Mouse (Mus musculus) kidney, postnatal 0 days (tissue): ENCODE measurements around the gene Vstm5. TPM values are rescaled to one million over a fixed set of nuclear protein-coding genes. Genes with fewer than 3 reads are reported as not detected.
A peak's percentile ranks its signal among the peaks of the same experiment; 100 is the strongest.

ENCODE experiments used
- ATAC-seq: fragments of 200-750 bp; cut with Nextera tagmentation; replicated peaks from 2 replicates; pipeline ENCODE4 v1.8.0; 2017; ENCODE audit warnings: low read depth, moderate number of reproducible peaks, moderate TSS enrichment, moderate library complexity; ENCODE audit not compliant: low FRiP score
- DNase-seq: peaks from one replicate; pipeline ENCODE4 v3.0.0-alpha.2; 2016; ENCODE audit warnings: low spot score
- H3K27ac ChIP-seq: fragments of 300-500 bp; sonication (generic); 2 replicates; pipeline ENCODE4 v1.5.1; 2014; ENCODE audit warnings: mild to moderate bottlenecking
- H3K27me3 ChIP-seq: fragments of 300-500 bp; sonication (generic); 2 replicates; pipeline ENCODE4 v1.6.1; 2014; ENCODE audit warnings: low read length, mixed read lengths; ENCODE audit not compliant: insufficient read depth
- H3K36me3 ChIP-seq: fragments of 300-500 bp; sonication (generic); 2 replicates; pipeline ENCODE4 v1.6.1; 2014; ENCODE audit warnings: low read length, mixed read lengths; ENCODE audit not compliant: insufficient read depth
- H3K4me1 ChIP-seq: fragments of 300-500 bp; sonication (generic); replicated peaks from 2 replicates; pipeline ENCODE4 v1.6.1; 2014; ENCODE audit warnings: antibody characterized with exemption, low read length, mixed read lengths; ENCODE audit not compliant: insufficient read depth
- H3K4me2 ChIP-seq: fragments of 300-500 bp; sonication (generic); 2 replicates; pipeline ENCODE4 v1.6.1; 2014; ENCODE audit warnings: mild to moderate bottlenecking, low read length, moderate library complexity, mixed read lengths
- H3K4me3 ChIP-seq: fragments of 300-500 bp; sonication (generic); replicated peaks from 2 replicates; pipeline ENCODE4 v1.5.1; 2014; ENCODE audit warnings: low read depth, low read length
- H3K9ac ChIP-seq: fragments of 300-500 bp; sonication (generic); 2 replicates; pipeline ENCODE4 v1.6.1; 2014; ENCODE audit warnings: low read depth, low read length
- H3K9me3 ChIP-seq: fragments of 300-500 bp; sonication (generic); replicated peaks from 2 replicates; pipeline ENCODE4 v1.6.1; 2016; ENCODE audit warnings: low read length, inconsistent platforms, mixed read lengths
- CTCF ChIP-seq: IDR thresholded peaks from 2 replicates; pipeline ENCODE4 v1.5.1; 2016; ENCODE audit warnings: antibody characterized with exemption, low read depth, mild to moderate bottlenecking, moderate library complexity
- WGBS: fragments of 180-500 bp; shearing (Covaris S2); extraction: QIAGEN DNeasy Blood & Tissue Kit; methylation state at CpG from one replicate; pipeline ENCODE4 v1.1.7; 2014; 5-methylcytosine and 5-hydroxymethylcytosine counted together
- polyA plus RNA-seq: library from polyadenylated mRNA; unstranded; fragments of >200 nt; fragmentation: Nextera tagmentation; extraction: Ambion mirVana; gene quantifications from 2 replicates; pipeline ENCODE4 v1.2.1, GENCODE M21; 2015

The Vstm5 gene
- polyA plus RNA-seq, 1 experiment from 2014 or later: 10.5 TPM

- DNase-seq (no peak), ATAC-seq (no peak)
- H3K9ac ChIP-seq: no peak overlapping the region
- no peak overlapping the region for H3K4me2 ChIP-seq
- TF ChIP-seq CTCF: no peak
- 91% methylated on average over 3 of the region's 3 CpGs for WGBS
- H3K4me1 ChIP-seq: no peaks in the 10 kb centered on the region; the same call in 1 of the 2 replicates
- H3K4me3 ChIP-seq: no peak overlapping the region
- no peak overlapping the region for H3K27ac ChIP-seq
- H3K9me3 ChIP-seq: no peaks in the 10 kb centered on the region
- H3K27me3 ChIP-seq: no peaks in the 10 kb centered on the region
- H3K36me3 ChIP-seq: peaks cover 24% of the 10 kb centered on the region
These were observed 39.5 kb downstream of the Vstm5 start for GRCm38 (mm10) chr9:15278343-15278742.

GRCm38 (mm10) chr9:15279139-15279648 lies 40.3 kb downstream of the Vstm5 start:
- peak overlapping the region; percentile 93 for H3K4me3 ChIP-seq
- H3K9ac ChIP-seq: peak overlapping the region; percentile 92
- 9% methylated on average over 19 of the region's 19 CpGs for WGBS
- no peak for DNase-seq
- no peaks in the 10 kb centered on the region for H3K9me3 ChIP-seq
- H3K4me2 ChIP-seq: peak overlapping the region; percentile 77
- H3K4me1 ChIP-seq: no peaks in the 10 kb centered on the region; the same call in 1 of the 2 replicates
- no peak for TF ChIP-seq CTCF
- ATAC-seq: no peak; the same call in 1 of the 2 replicates
- H3K36me3 ChIP-seq: peaks cover 15% of the 10 kb centered on the region
- no peaks in the 10 kb centered on the region for H3K27me3 ChIP-seq
- H3K27ac ChIP-seq: peak overlapping the region; percentile 95

GRCm38 (mm10) chr9:15279649-15280490 lies 41.0 kb downstream of the Vstm5 start, which contains the start of gene Med17:
Gene Med17, minus strand, starts transcription at chr9:15279931.
- H3K9ac ChIP-seq: peak within 1 kb of the TSS; percentile 92
- DNase-seq: peak; percentile 97
- H3K4me1 ChIP-seq: no peaks in the 10 kb centered on the region; the same call in 1 of the 2 replicates
- ATAC-seq: peak; percentile 96
- H3K9me3 ChIP-seq: no peaks in the 10 kb centered on the region
- H3K4me3 ChIP-seq: peak within 1 kb of the TSS; percentile 93
- H3K36me3 ChIP-seq: peaks cover 10% of the 10 kb centered on the region
- peak within 1 kb of the TSS; percentile 95 for H3K27ac ChIP-seq
- H3K27me3 ChIP-seq: no peaks in the 10 kb centered on the region
- no peak for TF ChIP-seq CTCF
- peak within 1 kb of the TSS; percentile 77 for H3K4me2 ChIP-seq
- WGBS: under 1% methylated on average over 57 of the region's 57 CpGs

- H3K4me1 ChIP-seq: no peaks in the 10 kb centered on the region; the same call in 1 of the 2 replicates
- ATAC-seq (no peak; the same call in 1 of the 2 replicates), DNase-seq (no peak)
- H3K27ac ChIP-seq: peak overlapping the region; percentile 95
- no peaks in the 10 kb centered on the region for H3K9me3 ChIP-seq
- H3K27me3 ChIP-seq: no peaks in the 10 kb centered on the region
- whole genome bisulfite sequencing: 44% methylated on average over 5 of the region's 5 CpGs
- H3K4me2 ChIP-seq: peak overlapping the region; percentile 77
- H3K9ac ChIP-seq: peak overlapping the region; percentile 92; the same call in 1 of the 2 replicates
- peaks cover 4% of the 10 kb centered on the region for H3K36me3 ChIP-seq
- H3K4me3 ChIP-seq: peak overlapping the region; percentile 93
- no peak for TF ChIP-seq CTCF
These were observed 41.6 kb downstream of the Vstm5 start for GRCm38 (mm10) chr9:15280491-15280879.

- no peak for DNase-seq
- Histone ChIP-seq H3K4me3 (no peak overlapping the region), H3K9me3 (no peaks in the 10 kb centered on the region), H3K36me3 (peaks cover 11% of the 10 kb centered on the region), H3K4me2 (no peak overlapping the region), H3K27me3 (no peaks in the 10 kb centered on the region), H3K9ac (no peak overlapping the region), H3K4me1 (no peaks in the 10 kb centered on the region; the same call in 1 of the 2 replicates), H3K27ac (no peak overlapping the region)
- peak; percentile 48; the same call in 1 of the 2 replicates for TF ChIP-seq CTCF
- 77% methylated on average over 3 of the region's 3 CpGs for WGBS
- ATAC-seq: no peak
These were observed 46.6 kb downstream of the Vstm5 start for GRCm38 (mm10) chr9:15285443-15285842.

GRCm38 (mm10) chr9:15287846-15288245 lies 49.0 kb downstream of the Vstm5 start:
- Histone ChIP-seq H3K9me3 (no peaks in the 10 kb centered on the region), H3K27me3 (no peaks in the 10 kb centered on the region), H3K4me2 (no peak overlapping the region), H3K27ac (no peak overlapping the region), H3K4me1 (no peaks in the 10 kb centered on the region), H3K9ac (no peak overlapping the region), H3K36me3 (peaks cover 19% of the 10 kb centered on the region), H3K4me3 (no peak overlapping the region)
- WGBS: 65% methylated on average over 6 of the region's 6 CpGs
- DNase-seq (no peak), ATAC-seq (no peak)
- no peak for TF ChIP-seq CTCF
